Comparison of ENCODE assay signal across 10 mouse cellular contexts in genomic region chr1:162035800-162036460, GRCm38 (mm10). TPM values are rescaled to one million over a fixed set of nuclear protein-coding genes. Genes with fewer than 3 reads are reported as not detected.
DNase-seq lines count a peak whose midpoint lies in the region; ATAC-seq and TF ChIP-seq lines count a peak whose summit lies in the region.
"Had no signal": no experiment of that assay in that cellular context is flagged by ENCODE, and none has a peak within 500 bp of the region (broad histone marks: within the 10 kb centered on the region; RNA-seq: fewer than 3 reads in every experiment).

No protein-coding gene starts in this region.

- DNase-seq in kidney, adult 18-20 months: no peak
- no peak for DNase-seq in embryonic facial prominence, embryonic 10.5 days (ENCODE audit: low spot score)
- no peak for DNase-seq in embryonic facial prominence, embryonic 11.5 days (ENCODE audit: low spot score)
- DNase-seq in right cerebral cortex, adult 18-20 months: no peak
- DNase-seq in layer of hippocampus, adult 9-10 months (ENCODE audit: low spot score): no peak
- DNase-seq: adrenal gland, postnatal 36 days; cerebellum, adult 11 months had no signal

- no peaks in the 10 kb centered on the region for H3K36me3 ChIP-seq in kidney, embryonic 14.5 days (ENCODE audit: control insufficient read depth, insufficient read depth, low read length)
- no peaks in the 10 kb centered on the region for H3K36me3 ChIP-seq in embryonic facial prominence, embryonic 10.5 days (replicated peaks)
- H3K36me3 ChIP-seq in embryonic facial prominence, embryonic 11.5 days (replicated peaks; ENCODE audit: control insufficient read depth, insufficient read depth, low read depth, low read length): no peaks in the 10 kb centered on the region
- no peaks in the 10 kb centered on the region for H3K36me3 ChIP-seq in intestine, postnatal 0 days (ENCODE audit: control insufficient read depth, insufficient read depth)

- no peaks in the 10 kb centered on the region for H3K27me3 ChIP-seq in kidney, embryonic 14.5 days (ENCODE audit: control insufficient read depth, insufficient read depth, low read length)
- H3K27me3 ChIP-seq in embryonic facial prominence, embryonic 10.5 days (replicated peaks; ENCODE audit: low read depth, poor library complexity, severe bottlenecking): no peaks in the 10 kb centered on the region
- no peaks in the 10 kb centered on the region for H3K27me3 ChIP-seq in embryonic facial prominence, embryonic 11.5 days (ENCODE audit: control insufficient read depth, insufficient read depth, low read length)
- no peaks in the 10 kb centered on the region for H3K27me3 ChIP-seq in intestine, postnatal 0 days (replicated peaks; ENCODE audit: control insufficient read depth, insufficient read depth, low read length)

- no peak overlapping the region; the same call in 1 of the 2 replicates for H3K9ac ChIP-seq in kidney, embryonic 14.5 days (ENCODE audit: low read depth, low read length)
- no peak overlapping the region for H3K9ac ChIP-seq in embryonic facial prominence, embryonic 11.5 days (replicated peaks; ENCODE audit: low read length)
- no peak overlapping the region for H3K9ac ChIP-seq in intestine, postnatal 0 days (ENCODE audit: low read depth, low read length)

- H3K4me1 ChIP-seq in kidney, embryonic 14.5 days (ENCODE audit: control insufficient read depth, insufficient read depth, low read length): peaks cover 26% of the 10 kb centered on the region
- H3K4me1 ChIP-seq in embryonic facial prominence, embryonic 10.5 days: peaks cover 38% of the 10 kb centered on the region
- H3K4me1 ChIP-seq in embryonic facial prominence, embryonic 11.5 days (ENCODE audit: control insufficient read depth, insufficient read depth, low read length): no peaks in the 10 kb centered on the region
- peaks cover 18% of the 10 kb centered on the region for H3K4me1 ChIP-seq in intestine, postnatal 0 days (replicated peaks; ENCODE audit: control insufficient read depth, insufficient read depth, low read length)

- H3K9me3 ChIP-seq in kidney, embryonic 14.5 days (ENCODE audit: control insufficient read depth, low read length): 0 out of 2 replicates have a peak, but pooled peaks cover 3% of the 10 kb centered on the region
- H3K9me3 ChIP-seq in embryonic facial prominence, embryonic 10.5 days: peaks cover 13% of the 10 kb centered on the region; the same call in 1 of the 2 replicates
- H3K9me3 ChIP-seq in embryonic facial prominence, embryonic 11.5 days (replicated peaks; ENCODE audit: control insufficient read depth, low read length): no peaks in the 10 kb centered on the region
- H3K9me3 ChIP-seq in intestine, postnatal 0 days (ENCODE audit: control insufficient read depth): no peaks in the 10 kb centered on the region

- H3K27ac ChIP-seq in kidney, embryonic 14.5 days (ENCODE audit: low read depth, low read length): peak overlapping the region; percentile 85
- peak overlapping the region; percentile 82 for H3K27ac ChIP-seq in embryonic facial prominence, embryonic 10.5 days (replicated peaks)
- peak overlapping the region; percentile 66 for H3K27ac ChIP-seq in embryonic facial prominence, embryonic 11.5 days (replicated peaks; ENCODE audit: low read depth, low read length)
- H3K27ac ChIP-seq in intestine, postnatal 0 days (ENCODE audit: low read depth, low read length): no peak overlapping the region

- no peak for TF ChIP-seq CTCF in intestine, postnatal 0 days (IDR thresholded peaks at IDR 0.05; ENCODE audit: low read depth)

- WGBS in kidney, embryonic 14.5 days: 67% methylated on average over 6 of the region's 6 CpGs
- 79% methylated on average over 6 of the region's 6 CpGs for WGBS in embryonic facial prominence, embryonic 10.5 days
- WGBS in embryonic facial prominence, embryonic 11.5 days: 77% methylated on average over 6 of the region's 6 CpGs
- WGBS in intestine, postnatal 0 days: 65% methylated on average over 6 of the region's 6 CpGs

- ATAC-seq in kidney, embryonic 14.5 days (ENCODE audit: low FRiP score, low TSS enrichment): no peak
- no peak for ATAC-seq in embryonic facial prominence, embryonic 11.5 days (replicated peaks; ENCODE audit: insufficient number of reproducible peaks, low FRiP score, low TSS enrichment, low read depth)
- no peak for ATAC-seq in intestine, postnatal 0 days
- ATAC-seq: forebrain, embryonic 14.5 days had no signal

- H3K4me3 ChIP-seq in kidney, embryonic 14.5 days (ENCODE audit: low read length): no peak overlapping the region
- H3K4me3 ChIP-seq in embryonic facial prominence, embryonic 10.5 days: no peak overlapping the region
- no peak overlapping the region for H3K4me3 ChIP-seq in embryonic facial prominence, embryonic 11.5 days (ENCODE audit: low read depth, low read length)
- no peak overlapping the region for H3K4me3 ChIP-seq in intestine, postnatal 0 days (ENCODE audit: low read depth, low read length)

- 0 out of 2 replicates have a peak overlapping the region, but pooled peaks have one; percentile 6 for H3K4me2 ChIP-seq in kidney, embryonic 14.5 days (replicated peaks; ENCODE audit: low read depth, low read length)
- no peak overlapping the region for H3K4me2 ChIP-seq in embryonic facial prominence, embryonic 11.5 days (ENCODE audit: low read depth, low read length)
- H3K4me2 ChIP-seq in intestine, postnatal 0 days (replicated peaks; ENCODE audit: low read depth): 0 out of 2 replicates have a peak overlapping the region, but pooled peaks have one; percentile 27

RNA-seq across cellular contexts. Expression of gene 4930558K02Rik, which starts 56.5 kb away (rescaled TPM):
- not detected in 2 replicates for polyA plus RNA-seq in kidney, embryonic 14.5 days (2014; fragmentation: Nextera tagmentation; extraction: Ambion mirVana)
- polyA plus RNA-seq in embryonic facial prominence, embryonic 10.5 days (2016; fragmentation: Nextera tagmentation; extraction: Ambion mirVana): not detected in 2 replicates
- not detected in 2 replicates for polyA plus RNA-seq in embryonic facial prominence, embryonic 11.5 days (2014; fragmentation: Nextera tagmentation; extraction: Ambion mirVana)
- not detected in 2 replicates for polyA plus RNA-seq in intestine, postnatal 0 days (2015; fragmentation: Nextera tagmentation; extraction: Ambion mirVana)
